Mouse (Mus musculus) midbrain, embryonic 16.5 days (tissue): ENCODE results near the gene Opa3. TPM values are rescaled to one million over a fixed set of nuclear protein-coding genes. Genes with fewer than 3 reads are reported as not detected.
"Not testable (repeated sequence)": the region's sequence is repeated elsewhere in the genome, so short reads cannot be mapped to it uniquely, and the experiment has no call there.

ENCODE experiments used
- ATAC-seq: fragments of 200-750 bp; cut with Nextera tagmentation; 2 replicates; pipeline ENCODE4 v1.8.0; 2017; ENCODE audit warnings: moderate TSS enrichment
- H3K27ac ChIP-seq: fragments of 300-500 bp; sonication (generic); 2 replicates; pipeline ENCODE4 v1.5.1; 2014; ENCODE audit warnings: mild to moderate bottlenecking, low read length, mixed read lengths
- H3K27me3 ChIP-seq: fragments of 300-500 bp; sonication (generic); 2 replicates; pipeline ENCODE4 v1.6.1; 2014; ENCODE audit warnings: low read depth, low read length, mixed read lengths; ENCODE audit not compliant: control insufficient read depth, insufficient read depth
- H3K36me3 ChIP-seq: fragments of 300-500 bp; sonication (generic); 2 replicates; pipeline ENCODE4 v1.6.1; 2014; ENCODE audit warnings: mild to moderate bottlenecking, low read length, moderate library complexity, mixed read lengths; ENCODE audit not compliant: control insufficient read depth, insufficient read depth
- H3K4me1 ChIP-seq: fragments of 300-500 bp; sonication (generic); 2 replicates; pipeline ENCODE4 v1.6.1; 2014; ENCODE audit warnings: mild to moderate bottlenecking, low read length, mixed read lengths; ENCODE audit not compliant: control insufficient read depth, insufficient read depth
- H3K4me2 ChIP-seq: fragments of 300-500 bp; sonication (generic); 2 replicates; pipeline ENCODE4 v1.6.1; 2014; ENCODE audit warnings: mild to moderate bottlenecking, low read length, mixed read lengths
- H3K4me3 ChIP-seq: fragments of 300-500 bp; sonication (generic); 2 replicates; pipeline ENCODE4 v1.5.1; 2014; ENCODE audit warnings: low read depth, mild to moderate bottlenecking, low read length, moderate library complexity, mixed read lengths
- H3K9ac ChIP-seq: fragments of 300-500 bp; sonication (generic); 2 replicates; pipeline ENCODE4 v1.6.1; 2014; ENCODE audit warnings: low read depth, low read length, mixed read lengths
- H3K9me3 ChIP-seq: fragments of 300-500 bp; sonication (generic); replicated peaks from 2 replicates; pipeline ENCODE4 v1.6.1; 2014; ENCODE audit warnings: mild to moderate bottlenecking, low read length, mixed read lengths; ENCODE audit not compliant: control insufficient read depth, poor library complexity, severe bottlenecking
- WGBS: fragments of 180-500 bp; shearing (Covaris S2); extraction: QIAGEN DNeasy Blood & Tissue Kit; methylation state at CpG from one replicate; pipeline ENCODE4 v1.1.7; 2014; 5-methylcytosine and 5-hydroxymethylcytosine counted together
- polyA plus RNA-seq: library from polyadenylated mRNA; unstranded; fragments of >200 nt; fragmentation: Nextera tagmentation; extraction: Ambion mirVana; gene quantifications from 2 replicates; pipeline ENCODE4 v1.2.1, GENCODE M21; 2015

Opa3 gene
- polyA plus RNA-seq, 1 experiment from 2014 or later, result 36.5 TPM

- WGBS, result 51% methylated on average over 4 of the region's 4 CpGs
- Histone ChIP-seq H3K27me3 (peaks cover 38% of the 10 kb centered on the region), H3K4me3 (no peak overlapping the region), H3K27ac (no peak overlapping the region), H3K4me2 (no peak overlapping the region), H3K36me3 (no peaks in the 10 kb centered on the region), H3K4me1 (peaks cover 8% of the 10 kb centered on the region; the same call in 1 of the 2 replicates), H3K9me3 (no peaks in the 10 kb centered on the region), H3K9ac (no peak overlapping the region)
- ATAC-seq, result no peak
Observed at GRCm38 (mm10) chr7:19276253-19276652, 48.1 kb downstream of the Opa3 start.

GRCm38 (mm10) chr7:19279052-19279451 is 50.9 kb downstream of the Opa3 start:
- Histone ChIP-seq H3K27ac (no peak overlapping the region), H3K4me3 (peak overlapping the region; percentile 40), H3K4me2 (peak overlapping the region; percentile 55), H3K36me3 (no peaks in the 10 kb centered on the region), H3K27me3 (peaks cover 39% of the 10 kb centered on the region), H3K9me3 (no peaks in the 10 kb centered on the region), H3K4me1 (peaks cover 14% of the 10 kb centered on the region), H3K9ac (peak overlapping the region; percentile 48; the same call in 1 of the 2 replicates)
- ATAC-seq, result no peak
- WGBS, result 3% methylated on average over 34 of the region's 34 CpGs

- H3K4me1 ChIP-seq, result peaks cover 19% of the 10 kb centered on the region
- H3K9me3 ChIP-seq, result no peaks in the 10 kb centered on the region
- peak within 1 kb of the TSS; percentile 55 for H3K4me2 ChIP-seq
- H3K27ac ChIP-seq, result no peak within 1 kb of the TSS
- no peaks in the 10 kb centered on the region for H3K36me3 ChIP-seq
- peak within 1 kb of the TSS; percentile 48 for H3K9ac ChIP-seq
- H3K4me3 ChIP-seq, result peak within 1 kb of the TSS; percentile 40
- under 1% methylated on average over 45 of the region's 46 CpGs for WGBS
- H3K27me3 ChIP-seq, result peaks cover 39% of the 10 kb centered on the region
- ATAC-seq, result no peak
Observed at GRCm38 (mm10) chr7:19279581-19280114, 51.5 kb downstream of the Opa3 start, which contains the start of gene Ppm1n. Ppm1n (minus strand) TSS chr7:19280064.

- 34% methylated on average over 6 of the region's 6 CpGs for WGBS
- Histone ChIP-seq H3K4me3 (peak overlapping the region; percentile 75), H3K4me1 (peaks cover 21% of the 10 kb centered on the region), H3K4me2 (peak overlapping the region; percentile 71), H3K27me3 (peaks cover 39% of the 10 kb centered on the region)
- not testable (repeated sequence) for H3K27ac ChIP-seq, H3K9ac ChIP-seq, ATAC-seq, H3K9me3 ChIP-seq, H3K36me3 ChIP-seq
Observed at GRCm38 (mm10) chr7:19281680-19282304, 53.7 kb downstream of the Opa3 start.

GRCm38 (mm10) chr7:19282385-19282784 is 54.3 kb downstream of the Opa3 start, which contains the start of gene Rtn2:
Rtn2 (plus strand) TSS chr7:19282624.
- Histone ChIP-seq H3K9me3 (no peaks in the 10 kb centered on the region), H3K4me3 (peak within 1 kb of the TSS; percentile 75), H3K27me3 (peaks cover 39% of the 10 kb centered on the region), H3K36me3 (peaks cover 4% of the 10 kb centered on the region; the same call in 1 of the 2 replicates), H3K4me2 (peak within 1 kb of the TSS; percentile 71), H3K27ac (peak within 1 kb of the TSS; percentile 90), H3K4me1 (peaks cover 21% of the 10 kb centered on the region), H3K9ac (peak within 1 kb of the TSS; percentile 93)
- WGBS, result under 1% methylated on average over 28 of the region's 37 CpGs
- ATAC-seq, result peak; percentile 84

- ATAC-seq, result peak; percentile 80
- H3K27me3 ChIP-seq, result peaks cover 34% of the 10 kb centered on the region
- no peaks in the 10 kb centered on the region for H3K9me3 ChIP-seq
- H3K9ac ChIP-seq, result peak overlapping the region; percentile 93
- peaks cover 4% of the 10 kb centered on the region; the same call in 1 of the 2 replicates for H3K36me3 ChIP-seq
- peak overlapping the region; percentile 90 for H3K27ac ChIP-seq
- H3K4me2 ChIP-seq, result peak overlapping the region; percentile 71
- H3K4me3 ChIP-seq, result peak overlapping the region; percentile 75
- H3K4me1 ChIP-seq, result peaks cover 21% of the 10 kb centered on the region
- under 1% methylated on average over 30 of the region's 35 CpGs for WGBS
Observed at GRCm38 (mm10) chr7:19282791-19283405, 54.8 kb downstream of the Opa3 start.

- WGBS, result 17% methylated on average over 14 of the region's 14 CpGs
- Histone ChIP-seq H3K9me3 (no peaks in the 10 kb centered on the region), H3K4me3 (peak overlapping the region; percentile 75)
Observed at GRCm38 (mm10) chr7:19283406-19283804, 55.3 kb downstream of the Opa3 start.

GRCm38 (mm10) chr7:19284763-19285162 is 56.6 kb downstream of the Opa3 start:
- peaks cover 15% of the 10 kb centered on the region for H3K27me3 ChIP-seq
- no peak for ATAC-seq

More at GRCm38 (mm10) chr7:19283406-19283804, 55.3 kb downstream of the Opa3 start:
- peaks cover 29% of the 10 kb centered on the region for H3K27me3 ChIP-seq
- peak overlapping the region; percentile 93 for H3K9ac ChIP-seq
- H3K4me1 ChIP-seq, result peaks cover 21% of the 10 kb centered on the region
- peak overlapping the region; percentile 90 for H3K27ac ChIP-seq
- peaks cover 4% of the 10 kb centered on the region for H3K36me3 ChIP-seq
- peak overlapping the region; percentile 71 for H3K4me2 ChIP-seq
- peak; percentile 22; the same call in 1 of the 2 replicates for ATAC-seq

More at GRCm38 (mm10) chr7:19284763-19285162, 56.6 kb downstream of the Opa3 start:
- Histone ChIP-seq H3K36me3 (peaks cover 4% of the 10 kb centered on the region), H3K9ac (no peak overlapping the region), H3K4me1 (peaks cover 14% of the 10 kb centered on the region), H3K9me3 (no peaks in the 10 kb centered on the region), H3K4me3 (no peak overlapping the region), H3K4me2 (peak overlapping the region; percentile 71), H3K27ac (no peak overlapping the region)
- 34% methylated on average over 4 of the region's 4 CpGs for WGBS
